Mouse (Mus musculus) frontal cortex, postnatal 14 days (tissue): ENCODE data around the gene Epn1.
A peak's percentile ranks its signal among the peaks of the same experiment; 100 is the strongest.
"Not testable (repeated sequence)": the region's sequence is repeated elsewhere in the genome, so short reads cannot be mapped to it uniquely, and the experiment has no call there.

Experiments used
- DNase-seq, 2 experiments: peaks; one replicate each; pipeline ENCODE4 v3.0.0; 2022; ENCODE audit warnings: low spot score in 2 of 2

Epn1 gene

GRCm38 (mm10) chr7:5058631-5059030, 21.4 kb upstream of the Epn1 start:
- no peak for DNase-seq

- DNase-seq: peak in 1 of 2 experiments; percentile 40
Observed at GRCm38 (mm10) chr7:5059421-5059820, 20.6 kb upstream of the Epn1 start.

GRCm38 (mm10) chr7:5060239-5060731, 19.8 kb upstream of the Epn1 start:
- DNase-seq: peak; percentile 65 to 77

- DNase-seq: peak; percentile 98
Observed at GRCm38 (mm10) chr7:5060944-5061773, 18.9 kb upstream of the Epn1 start.

DNA sequence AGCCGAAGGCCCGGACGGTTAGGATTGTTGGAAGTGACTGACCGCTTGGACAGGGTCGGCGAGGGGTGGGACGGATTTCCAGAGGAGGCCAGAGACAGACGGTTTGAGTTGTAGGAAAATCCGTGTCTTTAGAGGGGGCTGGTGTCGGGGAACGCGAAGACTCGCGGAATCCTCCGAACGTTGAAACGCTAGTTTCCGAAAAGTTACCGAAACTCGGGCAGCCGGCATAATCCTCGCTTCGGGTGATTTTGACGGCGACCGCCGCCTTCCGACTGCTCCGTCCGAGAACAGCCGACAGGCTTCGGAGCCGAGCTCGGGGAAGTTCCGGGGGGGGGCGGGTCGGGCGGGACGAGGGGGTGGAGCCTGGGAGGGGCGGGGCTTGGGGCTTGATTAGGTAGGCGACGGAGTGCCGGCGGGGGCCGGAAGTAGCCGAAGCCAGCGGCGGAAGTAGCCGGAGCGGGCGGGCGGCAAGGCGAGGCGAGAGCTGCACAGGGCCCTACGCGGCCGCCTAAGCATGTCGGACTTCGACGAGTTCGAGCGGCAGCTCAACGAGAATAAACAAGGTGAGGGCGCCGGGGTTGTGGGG, 18.2 kb upstream of the Epn1 start, which contains the start of gene U2af2:
Gene U2af2 (plus strand): TSS at position 370 of the 586 bp plus-strand sequence.
- peak; percentile 88 to 89 for DNase-seq

- no peak for DNase-seq
Observed at GRCm38 (mm10) chr7:5062360-5063001, 17.6 kb upstream of the Epn1 start.

DNA sequence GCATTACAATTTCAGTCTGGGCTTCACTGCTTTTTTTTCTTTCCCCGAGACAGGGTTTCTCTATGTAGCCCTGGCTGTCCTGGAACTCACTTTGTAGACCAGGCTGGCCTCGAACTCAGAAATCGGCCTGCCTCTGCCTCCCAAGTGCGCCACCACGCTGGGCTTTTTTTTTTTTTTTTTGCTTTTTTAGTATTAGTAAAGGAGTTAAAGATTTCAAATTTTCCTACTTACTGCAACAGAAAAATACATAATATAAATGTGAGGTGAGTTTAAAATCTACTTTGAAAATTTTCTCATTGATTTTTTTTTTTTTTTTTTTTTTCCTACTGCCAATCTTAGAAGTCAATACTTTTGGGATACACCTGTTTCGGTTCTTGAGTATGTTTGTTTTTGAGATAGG, 15.1 kb upstream of the Epn1 start:
- no peak for DNase-seq

- no peak for DNase-seq
Observed at GRCm38 (mm10) chr7:5073586-5073985, 6.4 kb upstream of the Epn1 start.

DNA sequence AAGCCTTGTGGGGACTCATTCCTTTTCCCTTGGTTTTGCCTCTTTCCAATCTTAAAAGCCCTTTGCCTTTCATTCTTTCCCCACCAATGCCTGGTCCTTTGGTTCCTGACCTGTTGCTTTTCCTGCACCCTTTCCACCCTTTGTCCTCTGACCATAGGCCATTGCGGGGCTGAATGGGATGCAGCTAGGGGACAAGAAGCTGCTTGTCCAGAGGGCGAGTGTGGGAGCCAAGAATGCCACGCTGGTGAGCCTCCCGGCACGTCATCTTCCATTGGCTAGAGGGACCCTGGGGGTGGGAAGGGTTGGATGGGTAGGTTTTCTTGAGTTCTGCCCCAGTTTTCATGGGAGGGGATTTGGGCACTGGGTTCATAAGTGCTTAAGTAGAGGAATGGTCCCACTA, 5.1 kb upstream of the Epn1 start:
- DNase-seq: no peak

GRCm38 (mm10) chr7:5076931-5077330, 3.1 kb upstream of the Epn1 start:
- no peak for DNase-seq

GRCm38 (mm10) chr7:5079365-5080009, 548 bp upstream of the Epn1 start:
- DNase-seq: not testable (repeated sequence)

DNA sequence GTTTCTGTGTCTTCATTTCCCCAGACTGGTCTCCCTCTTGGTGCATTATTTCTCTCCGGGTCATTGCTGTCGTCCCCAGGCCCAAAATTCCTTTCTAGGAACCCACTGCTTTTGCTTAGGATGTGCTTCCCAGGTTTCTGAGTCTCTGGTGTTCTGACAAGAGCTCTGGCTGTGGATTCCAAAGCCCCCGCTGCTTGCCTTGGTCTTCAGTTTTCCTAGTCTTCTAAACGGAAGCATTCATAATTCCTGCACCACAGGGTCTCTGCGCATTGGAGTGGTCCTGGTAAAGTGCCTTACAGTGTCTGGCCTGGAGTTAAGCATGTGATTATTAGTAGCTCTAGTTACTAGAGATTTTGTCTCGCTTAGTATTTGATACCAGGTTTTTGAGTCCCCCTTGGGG, 780 bp downstream of the Epn1 start:
- no peak for DNase-seq

DNA sequence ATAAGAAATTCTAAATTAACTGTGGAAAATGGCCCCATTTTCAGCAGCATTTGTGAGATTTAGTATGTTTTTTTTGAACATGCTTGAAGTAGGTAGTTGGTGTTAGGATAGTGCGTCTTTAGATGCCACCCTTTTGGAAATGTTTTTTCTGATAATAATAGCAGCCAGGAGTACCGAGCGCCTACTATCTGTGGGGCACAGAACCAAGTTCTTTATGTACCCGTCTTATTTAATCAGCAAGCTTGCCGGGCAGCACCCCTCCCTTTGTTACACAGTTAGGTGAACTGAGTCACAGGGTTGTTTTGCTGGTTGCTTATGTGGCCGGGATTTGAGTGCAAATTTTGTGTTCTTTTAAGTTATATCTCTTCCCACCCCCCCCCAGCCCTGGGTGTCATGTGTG, 1.2 kb downstream of the Epn1 start:
- DNase-seq: no peak

DNA sequence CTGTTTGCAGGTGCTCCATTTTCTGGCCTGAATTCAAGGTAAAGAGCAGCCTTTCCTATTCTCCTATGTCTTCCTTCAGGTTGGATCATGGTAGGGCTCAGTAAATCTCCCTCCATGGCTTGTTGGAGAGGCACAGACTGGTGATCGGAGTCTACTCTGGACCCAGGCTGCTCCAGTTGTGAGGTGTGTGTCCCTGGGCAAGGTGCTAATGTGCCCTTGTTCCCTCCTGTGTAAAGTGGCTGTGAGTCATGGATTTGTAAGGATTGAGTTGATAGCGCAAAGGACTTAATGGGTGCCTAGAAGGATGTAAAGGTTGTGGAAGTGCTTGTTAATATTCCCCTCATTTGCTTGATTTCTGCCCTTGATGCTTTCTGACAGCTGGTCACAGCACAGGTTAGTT, 1.9 kb downstream of the Epn1 start:
- no peak for DNase-seq

DNA sequence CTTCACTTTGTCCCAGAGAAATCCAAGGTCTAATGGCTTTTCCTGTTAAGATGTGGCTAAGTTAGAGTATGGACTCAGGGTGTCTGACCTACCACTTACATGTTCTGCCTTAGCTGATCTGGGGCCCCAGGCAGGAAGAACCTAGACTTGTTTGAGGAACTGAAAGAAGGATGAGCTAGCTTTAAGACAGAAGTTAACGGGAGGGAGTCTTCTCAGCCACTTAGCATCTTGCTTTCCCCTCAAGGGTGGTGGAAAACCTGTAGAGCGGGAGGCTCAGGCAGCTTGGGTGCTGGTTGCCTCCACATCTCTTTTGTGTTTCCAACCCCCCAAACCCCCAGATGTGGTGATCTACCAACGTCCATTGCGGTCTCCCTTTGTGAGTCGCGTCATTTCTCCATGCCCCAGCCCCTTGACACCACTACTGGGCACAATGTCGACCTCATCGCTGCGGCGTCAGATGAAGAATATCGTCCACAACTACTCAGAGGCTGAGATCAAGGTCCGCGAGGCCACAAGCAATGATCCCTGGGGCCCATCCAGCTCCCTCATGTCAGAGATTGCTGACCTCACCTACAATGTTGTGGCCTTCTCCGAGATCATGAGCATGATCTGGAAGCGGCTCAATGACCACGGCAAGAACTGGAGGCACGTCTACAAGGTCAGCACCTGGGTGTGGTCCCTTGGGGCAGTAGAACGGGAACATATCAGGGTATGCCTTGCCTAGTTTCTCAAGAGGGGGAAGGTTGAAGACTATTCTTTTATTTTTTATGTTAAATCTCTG, 3.5 kb downstream of the Epn1 start:
- DNase-seq: no peak

DNA sequence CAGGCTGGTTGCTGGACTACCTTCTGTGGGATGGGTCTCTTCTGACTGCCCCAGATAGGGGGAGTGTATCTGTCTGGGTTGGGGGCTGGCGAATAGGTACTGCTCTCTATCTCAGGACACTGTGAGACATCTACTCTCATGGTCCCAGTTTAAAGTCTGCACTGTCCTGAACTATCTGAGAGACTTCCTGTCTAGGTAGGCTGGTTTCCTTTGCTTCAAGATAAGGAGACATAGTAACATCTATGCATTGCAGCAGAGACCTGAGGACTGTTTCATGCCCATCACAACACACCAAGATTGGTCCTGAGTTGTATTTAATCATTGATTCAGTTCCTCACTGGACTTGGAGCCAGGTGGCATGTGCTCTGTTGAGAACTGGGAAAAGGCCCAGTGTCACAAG, 5.5 kb downstream of the Epn1 start:
- DNase-seq: no peak

- no peak for DNase-seq
Observed at GRCm38 (mm10) chr7:5086921-5087440, 6.9 kb downstream of the Epn1 start.

GRCm38 (mm10) chr7:5087886-5088285, 7.9 kb downstream of the Epn1 start:
- no peak for DNase-seq

DNA sequence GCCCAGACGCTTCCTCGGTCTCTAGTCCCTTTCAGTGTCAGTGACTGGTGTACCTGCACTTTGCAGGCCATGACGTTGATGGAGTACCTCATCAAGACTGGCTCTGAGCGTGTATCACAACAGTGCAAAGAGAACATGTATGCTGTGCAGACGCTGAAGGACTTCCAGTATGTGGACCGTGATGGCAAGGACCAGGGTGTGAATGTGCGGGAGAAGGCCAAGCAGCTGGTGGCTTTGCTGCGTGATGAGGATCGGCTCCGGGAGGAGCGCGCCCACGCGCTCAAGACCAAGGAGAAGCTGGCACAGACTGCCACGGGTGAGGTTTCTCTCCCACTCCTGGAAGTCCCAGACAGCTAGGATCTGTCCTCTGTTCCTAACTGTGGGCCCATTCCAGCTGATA, 9.8 kb downstream of the Epn1 start:
- DNase-seq: no peak

DNA sequence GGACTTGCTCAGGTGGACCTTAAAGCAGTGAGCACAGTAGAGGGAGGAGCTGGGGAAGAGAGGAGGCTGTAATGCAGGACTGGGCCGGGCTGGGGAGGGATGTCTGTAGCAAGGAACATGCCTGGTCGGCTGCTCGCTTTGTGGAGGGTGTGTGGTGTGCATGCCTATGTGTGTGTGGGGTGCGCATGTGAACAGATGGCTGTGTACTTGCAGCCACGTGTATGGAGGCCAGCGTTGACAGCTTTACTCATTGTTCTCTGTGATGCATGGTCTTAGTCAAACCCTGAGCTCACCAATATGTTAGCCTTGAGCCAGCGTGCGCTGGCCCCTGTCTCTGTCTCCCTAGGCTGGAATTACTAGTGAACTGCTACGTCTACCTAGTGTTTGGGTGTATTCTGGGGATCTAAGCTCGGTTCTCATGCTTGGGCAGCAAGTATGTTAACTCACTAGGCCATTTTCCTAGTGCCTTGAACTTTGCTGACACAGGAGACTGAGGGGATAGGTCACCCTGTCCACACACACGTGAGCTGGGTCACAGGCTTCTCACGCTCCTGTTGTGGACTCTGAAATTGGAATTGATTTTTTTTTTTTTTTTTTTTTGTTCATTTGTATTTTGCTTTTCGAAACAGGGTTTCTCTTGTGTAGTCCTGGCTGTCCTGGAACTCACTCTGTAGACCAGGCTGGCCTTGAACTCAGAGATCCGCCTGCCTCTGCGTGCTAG, 11.1 kb downstream of the Epn1 start:
- no peak for DNase-seq
